Comparison of ENCODE assay signal across 16 mouse cellular contexts in genomic region chr16:4725266-4725665, GRCm38 (mm10). TPM values are rescaled to one million over a fixed set of nuclear protein-coding genes. Genes with fewer than 3 reads are reported as not detected.
DNase-seq lines count a peak whose midpoint lies in the region; ATAC-seq and TF ChIP-seq lines count a peak whose summit lies in the region.
"Had no signal": no experiment of that assay in that cellular context is flagged by ENCODE, and none has a peak within 500 bp of the region (broad histone marks: within the 10 kb centered on the region; RNA-seq: fewer than 3 reads in every experiment).

No protein-coding gene starts in this region.

- no peak overlapping the region for H3K4me3 ChIP-seq in cerebellum, adult 2 months (replicated peaks; ENCODE audit: insufficient read depth, low read depth, low read length)
- H3K4me3 ChIP-seq in kidney, embryonic 16.5 days (ENCODE audit: low read length) = no peak overlapping the region
- no peak overlapping the region for H3K4me3 ChIP-seq in macrophage (ENCODE audit: inconsistent target)

- peak; percentile 24 for DNase-seq in cerebellum, adult 9-11 months
- no peak for DNase-seq in cerebellum, adult 2 months
- DNase-seq in kidney, adult 11 months = peak; percentile 38
- peak; percentile 22 for DNase-seq in lung, postnatal 36 days
- no peak for DNase-seq in lung, postnatal 25 days (ENCODE audit: low spot score)
- no peak for DNase-seq in spleen, postnatal 14 days (ENCODE audit: low spot score in 2 of 2)
- DNase-seq: adrenal gland, postnatal 25 days; cerebellum, adult 11 months; cerebellum, postnatal 36 days; gastrocnemius, postnatal 36 days had no signal

- TF ChIP-seq CTCF in cerebellum, adult 2 months (IDR thresholded peaks at IDR 0.05; ENCODE audit: borderline replicate concordance, insufficient read depth, low read depth, low read length) = no peak

- no peaks in the 10 kb centered on the region; the same call in 1 of the 2 replicates for H3K4me1 ChIP-seq in cerebellum, adult 2 months (ENCODE audit: control insufficient read depth, insufficient read depth, low read length)
- H3K4me1 ChIP-seq in kidney, embryonic 16.5 days (ENCODE audit: insufficient read depth, low read length) = peaks cover 14% of the 10 kb centered on the region

- H3K79me2 ChIP-seq in macrophage (ENCODE audit: inconsistent target) = peaks cover 41% of the 10 kb centered on the region

- no peak for TF ChIP-seq POLR2A in cerebellum, adult 2 months (IDR thresholded peaks at IDR 0.05; ENCODE audit: borderline replicate concordance, insufficient read depth, low read length)

- H3K27me3 ChIP-seq in cerebellum, adult 2 months (ENCODE audit: control insufficient read depth, insufficient read depth, low read length) = no peaks in the 10 kb centered on the region
- no peaks in the 10 kb centered on the region for H3K27me3 ChIP-seq in kidney, embryonic 16.5 days (ENCODE audit: insufficient read depth, low read length)
- H3K27me3 ChIP-seq: forebrain, embryonic 13.5 days; limb, embryonic 15.5 days; lung, embryonic 15.5 days; midbrain, embryonic 15.5 days had no signal

- no peak overlapping the region for H3K9ac ChIP-seq in kidney, embryonic 16.5 days (replicated peaks; ENCODE audit: low read length)

- no peak for ATAC-seq in kidney, embryonic 16.5 days (ENCODE audit: low FRiP score, low TSS enrichment)

- no peaks in the 10 kb centered on the region for H3K9me3 ChIP-seq in kidney, embryonic 16.5 days (ENCODE audit: low read length)
- H3K9me3 ChIP-seq: forebrain, embryonic 13.5 days; limb, embryonic 15.5 days; lung, embryonic 15.5 days; midbrain, embryonic 15.5 days had no signal

- H3K4me2 ChIP-seq in kidney, embryonic 16.5 days (replicated peaks; ENCODE audit: low read depth, low read length) = no peak overlapping the region

- WGBS in cerebellum, adult 2 months = 74% methylated on average over 4 of the region's 4 CpGs
- 69% methylated on average over 4 of the region's 4 CpGs for WGBS in kidney, embryonic 16.5 days
- 82% methylated on average over 4 of the region's 4 CpGs for WGBS in macrophage (ENCODE audit: missing documents)

- H3K36me3 ChIP-seq in kidney, embryonic 16.5 days (ENCODE audit: insufficient read depth, low read length) = no peaks in the 10 kb centered on the region
- no peaks in the 10 kb centered on the region for H3K36me3 ChIP-seq in macrophage (ENCODE audit: inconsistent target)
- H3K36me3 ChIP-seq: limb, embryonic 15.5 days; lung, embryonic 15.5 days; midbrain, embryonic 15.5 days had no signal

- no peak overlapping the region for H3K27ac ChIP-seq in cerebellum, adult 2 months (ENCODE audit: insufficient read depth, low read length)
- H3K27ac ChIP-seq in kidney, embryonic 16.5 days (ENCODE audit: low read length) = no peak overlapping the region
- H3K27ac ChIP-seq in macrophage = peak overlapping the region; percentile 81

RNA-seq across cellular contexts. Expression of gene Hmox2, which starts 0.9 kb away (rescaled TPM):
- 127 and 135 TPM in 2 replicates for polyA plus RNA-seq in cerebellum, adult 2 months (2012; rRNA removed)
- polyA plus RNA-seq in kidney, embryonic 16.5 days (2015; fragmentation: Nextera tagmentation; extraction: Ambion mirVana) = 117 and 120 TPM in 2 replicates
- total RNA-seq in macrophage (2018; cell fraction: chromatin; rRNA removed) = 10 to 100 TPM in 20 of 26 experiments, 1 to 10 TPM in 6; 4.2 to 71.2 (median 34.7) TPM
- 100 to 1,000 TPM; 118 to 323 (median 211) TPM for total RNA-seq in macrophage (2018; cell fraction: cytosol; rRNA removed)
- 100 to 1,000 TPM in 6 of 26 experiments, 10 to 100 TPM in 20; 22.3 to 134 (median 71.1) TPM for total RNA-seq in macrophage (2018; cell fraction: nucleus; rRNA removed)
- polyA plus RNA-seq in macrophage (2018) = 195 to 303 TPM (median 234 TPM) in 3 replicates

RNA-seq across cellular contexts. Expression of gene Nmral1, which starts 6.1 kb away (rescaled TPM):
- polyA plus RNA-seq in cerebellum, adult 2 months (2012; rRNA removed) = 33.0 and 36.9 TPM in 2 replicates
- polyA plus RNA-seq in kidney, embryonic 16.5 days (2015; fragmentation: Nextera tagmentation; extraction: Ambion mirVana) = 96.7 and 100 TPM in 2 replicates
- 10 to 100 TPM in 13 of 26 experiments, 1 to 10 TPM in 10, under 1 TPM in 1, not detected in 2; 0.58 to 29.1 (median 10.7) TPM for total RNA-seq in macrophage (2018; cell fraction: chromatin; rRNA removed)
- total RNA-seq in macrophage (2018; cell fraction: cytosol; rRNA removed) = 10 to 100 TPM in 19 of 26 experiments, 1 to 10 TPM in 7; 6.2 to 19.1 (median 11.3) TPM
- total RNA-seq in macrophage (2018; cell fraction: nucleus; rRNA removed) = 10 to 100 TPM in 11 of 26 experiments, 1 to 10 TPM in 15; 1.4 to 32.4 (median 9.0) TPM
- 6.3 to 20.4 TPM (median 15.6 TPM) in 3 replicates for polyA plus RNA-seq in macrophage (2018)

RNA-seq across cellular contexts. Expression of gene Coro7, which starts 45.7 kb away (rescaled TPM):
- 85.9 and 86.1 TPM in 2 replicates for polyA plus RNA-seq in cerebellum, adult 2 months (2012; rRNA removed)
- 21.4 and 24.0 TPM in 2 replicates for polyA plus RNA-seq in kidney, embryonic 16.5 days (2015; fragmentation: Nextera tagmentation; extraction: Ambion mirVana)
- 1,000 to 10,000 TPM in 1 of 26 experiments, 100 to 1,000 TPM in 25; 236 to 1,071 (median 603) TPM for total RNA-seq in macrophage (2018; cell fraction: chromatin; rRNA removed)
- 100 to 1,000 TPM in 3 of 26 experiments, 10 to 100 TPM in 23; 52.7 to 124 (median 75.9) TPM for total RNA-seq in macrophage (2018; cell fraction: cytosol; rRNA removed)
- 100 to 1,000 TPM; 163 to 452 (median 320) TPM for total RNA-seq in macrophage (2018; cell fraction: nucleus; rRNA removed)
- polyA plus RNA-seq in macrophage (2018) = 53.4 to 137 TPM (median 97.8 TPM) in 3 replicates

Comparison
In these comparisons a context has a peak if more than half of its experiments do, and no peak if none do; other contexts are left out.
1. DNase-seq: peak in cerebellum, adult 9-11 months (single experiment), kidney, adult 11 months (single experiment) and lung, postnatal 36 days (single experiment); none in cerebellum, adult 2 months (0 of 2), lung, postnatal 25 days (single experiment) and spleen, postnatal 14 days (0 of 2).